28 mouse cellular contexts compared by ENCODE assay signal in the genomic region with DNA sequence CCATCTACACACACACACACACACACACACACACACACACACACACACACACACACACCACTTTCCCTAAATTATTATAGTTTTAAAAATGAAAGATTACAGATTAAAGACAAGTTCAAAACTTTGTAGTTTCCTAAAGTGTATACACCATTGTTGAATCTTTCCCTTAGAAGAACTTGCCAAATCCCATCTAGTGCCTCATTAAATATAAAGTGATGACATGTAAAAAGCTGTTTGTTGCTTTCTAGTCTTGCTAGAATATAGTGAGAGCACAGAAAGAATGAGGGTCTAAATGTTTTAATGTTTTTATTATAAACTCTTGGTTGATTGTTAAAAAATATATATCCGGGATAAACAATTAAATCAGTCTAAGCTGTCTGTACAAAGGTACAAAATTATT.
"Had no signal": no experiment of that assay in that cellular context is flagged by ENCODE, and none has a peak within 500 bp of the region (broad histone marks: within the 10 kb centered on the region; RNA-seq: fewer than 3 reads in every experiment).

No protein-coding gene starts in this region.

- H3K4me1 ChIP-seq: embryonic facial prominence, embryonic 10.5 days; embryonic facial prominence, embryonic 12.5 days; embryonic facial prominence, embryonic 13.5 days; embryonic facial prominence, embryonic 15.5 days; forebrain, embryonic 10.5 days; forebrain, embryonic 12.5 days; forebrain, embryonic 13.5 days; forebrain, embryonic 15.5 days had no signal

- H3K9me3 ChIP-seq: embryonic facial prominence, embryonic 10.5 days; embryonic facial prominence, embryonic 12.5 days; embryonic facial prominence, embryonic 13.5 days; embryonic facial prominence, embryonic 15.5 days; forebrain, embryonic 10.5 days; forebrain, embryonic 12.5 days; forebrain, embryonic 13.5 days; forebrain, embryonic 15.5 days had no signal

- H3K4me2 ChIP-seq: embryonic facial prominence, embryonic 12.5 days; embryonic facial prominence, embryonic 13.5 days; embryonic facial prominence, embryonic 15.5 days; forebrain, embryonic 12.5 days; forebrain, embryonic 13.5 days; forebrain, embryonic 15.5 days had no signal

- ATAC-seq: forebrain, embryonic 13.5 days; forebrain, embryonic 14.5 days; forebrain, embryonic 15.5 days; forebrain, embryonic 16.5 days; forebrain, postnatal 0 days had no signal

- H3K27me3 ChIP-seq: embryonic facial prominence, embryonic 12.5 days; embryonic facial prominence, embryonic 13.5 days; embryonic facial prominence, embryonic 15.5 days; forebrain, embryonic 12.5 days; forebrain, embryonic 13.5 days; forebrain, embryonic 15.5 days had no signal

- DNase-seq: cerebellum, adult 2 months; cerebellum, adult 8-10 months; cerebellum, adult 9-10 months; cerebellum, adult 9-11 months; cerebellum, postnatal 10 days; cerebellum, postnatal 14 days; cerebellum, postnatal 25 days; cerebellum, postnatal 36 days; embryo, embryonic 11 days; forebrain, postnatal 0 days; gastrocnemius, adult 2 months; gastrocnemius, postnatal 10 days; gastrocnemius, postnatal 14 days; gastrocnemius, postnatal 25 days; gastrocnemius, postnatal 36 days; heart, adult 11 months; heart, adult 18-20 months had no signal

- H3K36me3 ChIP-seq: embryonic facial prominence, embryonic 10.5 days; embryonic facial prominence, embryonic 12.5 days; embryonic facial prominence, embryonic 13.5 days; embryonic facial prominence, embryonic 15.5 days; forebrain, embryonic 10.5 days; forebrain, embryonic 12.5 days; forebrain, embryonic 15.5 days had no signal

- H3K27ac ChIP-seq: embryonic facial prominence, embryonic 10.5 days; embryonic facial prominence, embryonic 12.5 days; embryonic facial prominence, embryonic 13.5 days; embryonic facial prominence, embryonic 15.5 days; forebrain, embryonic 10.5 days; forebrain, embryonic 12.5 days; forebrain, embryonic 13.5 days; forebrain, embryonic 15.5 days; gastrocnemius, adult 2 months had no signal

- H3K4me3 ChIP-seq: embryonic facial prominence, embryonic 10.5 days; embryonic facial prominence, embryonic 12.5 days; embryonic facial prominence, embryonic 13.5 days; embryonic facial prominence, embryonic 15.5 days; erythroblast, embryonic 14.5 days; forebrain, embryonic 10.5 days; forebrain, embryonic 12.5 days; forebrain, embryonic 13.5 days; forebrain, embryonic 15.5 days; gastrocnemius, adult 2 months had no signal

- H3K9ac ChIP-seq: embryonic facial prominence, embryonic 12.5 days; embryonic facial prominence, embryonic 13.5 days; embryonic facial prominence, embryonic 15.5 days; forebrain, embryonic 12.5 days; forebrain, embryonic 13.5 days; forebrain, embryonic 15.5 days; forebrain, postnatal 0 days had no signal
